Mouse (Mus musculus) neural tube, embryonic 12.5 days (tissue): ENCODE measurements at regions not wholly inside any gene's neighbourhood (a gene's known extent, or its start where the extent isn't known, plus 50 kb on each side); places are given as distances from the start of the nearest gene placed in this dataset.

Experiments used
- ATAC-seq: fragments of 200-750 bp; cut with Nextera tagmentation; 2 replicates; pipeline ENCODE4 v1.8.0; 2017; ENCODE audit warnings: low read depth, mild to moderate bottlenecking, moderate TSS enrichment, moderate library complexity; ENCODE audit not compliant: low FRiP score
- H3K27ac ChIP-seq: fragments of 300-500 bp; sonication (generic); 2 replicates; pipeline ENCODE4 v1.5.1; 2016
- H3K27me3 ChIP-seq: fragments of 300-500 bp; sonication (generic); replicated peaks from 2 replicates; pipeline ENCODE4 v1.6.1; 2016; ENCODE audit warnings: mild to moderate bottlenecking
- H3K36me3 ChIP-seq: fragments of 300-500 bp; sonication (generic); 2 replicates; pipeline ENCODE4 v1.6.1; 2016; ENCODE audit warnings: mild to moderate bottlenecking
- H3K4me1 ChIP-seq: fragments of 300-500 bp; sonication (generic); 2 replicates; pipeline ENCODE4 v1.6.1; 2016
- H3K4me2 ChIP-seq: fragments of 300-500 bp; sonication (generic); replicated peaks from 2 replicates; pipeline ENCODE4 v1.6.1; 2016; ENCODE audit warnings: mild to moderate bottlenecking
- H3K4me3 ChIP-seq: fragments of 300-500 bp; sonication (generic); 2 replicates; pipeline ENCODE4 v1.5.1; 2016
- H3K9ac ChIP-seq: fragments of 300-500 bp; sonication (generic); 2 replicates; pipeline ENCODE4 v1.6.1; 2016; ENCODE audit warnings: mild to moderate bottlenecking
- H3K9me3 ChIP-seq: fragments of 300-500 bp; sonication (generic); 2 replicates; pipeline ENCODE4 v1.6.1; 2016; ENCODE audit warnings: mild to moderate bottlenecking
- WGBS: fragments of 180-500 bp; shearing (Covaris S2); methylation state at CpG from one replicate; pipeline ENCODE4 v1.1.7; 2016; 5-methylcytosine and 5-hydroxymethylcytosine counted together

GRCm38 (mm10) chr1:91611281-91611680 lies 70.9 kb downstream of the Asb1 start:
- no peaks in the 10 kb centered on the region for H3K9me3 ChIP-seq
- H3K4me2 ChIP-seq = no peak overlapping the region
- H3K27ac ChIP-seq = no peak overlapping the region
- no peaks in the 10 kb centered on the region for H3K27me3 ChIP-seq
- ATAC-seq = no peak
- H3K4me1 ChIP-seq = peaks cover 4% of the 10 kb centered on the region; the same call in 1 of the 2 replicates
- no peak overlapping the region for H3K9ac ChIP-seq
- 65% methylated on average over 13 of the region's 13 CpGs for WGBS
- H3K36me3 ChIP-seq = no peaks in the 10 kb centered on the region
- no peak overlapping the region for H3K4me3 ChIP-seq

GRCm38 (mm10) chr1:91611694-91612093 lies 71.3 kb downstream of the Asb1 start:
- WGBS = 46% methylated on average over 16 of the region's 16 CpGs
- Histone ChIP-seq H3K4me1 (peaks cover 4% of the 10 kb centered on the region; the same call in 1 of the 2 replicates), H3K27me3 (no peaks in the 10 kb centered on the region), H3K27ac (no peak overlapping the region), H3K4me2 (no peak overlapping the region), H3K4me3 (no peak overlapping the region), H3K9ac (no peak overlapping the region), H3K9me3 (no peaks in the 10 kb centered on the region), H3K36me3 (no peaks in the 10 kb centered on the region)
- ATAC-seq = no peak

- H3K9me3 ChIP-seq = no peaks in the 10 kb centered on the region
- H3K4me1 ChIP-seq = peaks cover 4% of the 10 kb centered on the region; the same call in 1 of the 2 replicates
- no peak overlapping the region for H3K4me2 ChIP-seq
- H3K4me3 ChIP-seq = no peak overlapping the region
- H3K27ac ChIP-seq = no peak overlapping the region
- no peak for ATAC-seq
- WGBS = 78% methylated on average over 3 of the region's 3 CpGs
- no peaks in the 10 kb centered on the region for H3K36me3 ChIP-seq
- no peak overlapping the region for H3K9ac ChIP-seq
- H3K27me3 ChIP-seq = no peaks in the 10 kb centered on the region
Measured at GRCm38 (mm10) chr1:91612912-91613311, 72.6 kb downstream of the Asb1 start.

GRCm38 (mm10) chr1:91615396-91615795 lies 75.1 kb downstream of the Asb1 start:
- H3K9me3 ChIP-seq = no peaks in the 10 kb centered on the region
- H3K4me1 ChIP-seq = peaks cover 4% of the 10 kb centered on the region; the same call in 1 of the 2 replicates
- ATAC-seq = no peak
- H3K27me3 ChIP-seq = no peaks in the 10 kb centered on the region
- no peak overlapping the region for H3K4me3 ChIP-seq
- no peak overlapping the region for H3K9ac ChIP-seq
- H3K4me2 ChIP-seq = no peak overlapping the region
- H3K36me3 ChIP-seq = no peaks in the 10 kb centered on the region
- H3K27ac ChIP-seq = no peak overlapping the region
- 71% methylated on average over 5 of the region's 5 CpGs for WGBS

- Histone ChIP-seq H3K4me1 (peaks cover 4% of the 10 kb centered on the region; the same call in 1 of the 2 replicates), H3K9ac (no peak overlapping the region), H3K36me3 (no peaks in the 10 kb centered on the region), H3K27ac (no peak overlapping the region), H3K9me3 (no peaks in the 10 kb centered on the region), H3K4me3 (no peak overlapping the region), H3K27me3 (no peaks in the 10 kb centered on the region), H3K4me2 (no peak overlapping the region)
- no peak for ATAC-seq
- WGBS = 76% methylated on average over 14 of the region's 14 CpGs
Measured at GRCm38 (mm10) chr1:91618527-91619135, 78.3 kb downstream of the Asb1 start.

GRCm38 (mm10) chr1:91621141-91621540 lies 80.8 kb downstream of the Asb1 start:
- Histone ChIP-seq H3K4me1 (0 out of 2 replicates have a peak, but pooled peaks cover 1% of the 10 kb centered on the region), H3K9me3 (no peaks in the 10 kb centered on the region), H3K4me2 (no peak overlapping the region), H3K27me3 (no peaks in the 10 kb centered on the region), H3K9ac (no peak overlapping the region), H3K36me3 (no peaks in the 10 kb centered on the region), H3K27ac (no peak overlapping the region), H3K4me3 (no peak overlapping the region)
- WGBS = 80% methylated on average over 5 of the region's 5 CpGs
- ATAC-seq = no peak

GRCm38 (mm10) chr1:91622874-91623273 lies 82.5 kb downstream of the Asb1 start:
- no peak overlapping the region for H3K9ac ChIP-seq
- H3K9me3 ChIP-seq = no peaks in the 10 kb centered on the region
- H3K4me2 ChIP-seq = no peak overlapping the region
- H3K36me3 ChIP-seq = no peaks in the 10 kb centered on the region
- H3K4me3 ChIP-seq = no peak overlapping the region
- H3K27ac ChIP-seq = no peak overlapping the region
- no peaks in the 10 kb centered on the region for H3K27me3 ChIP-seq
- WGBS = 82% methylated on average over 5 of the region's 5 CpGs
- no peak for ATAC-seq
- H3K4me1 ChIP-seq = no peaks in the 10 kb centered on the region

- no peaks in the 10 kb centered on the region for H3K27me3 ChIP-seq
- no peak overlapping the region for H3K4me3 ChIP-seq
- H3K9ac ChIP-seq = no peak overlapping the region
- 73% methylated on average over 8 of the region's 8 CpGs for WGBS
- ATAC-seq = no peak
- H3K27ac ChIP-seq = no peak overlapping the region
- no peaks in the 10 kb centered on the region for H3K9me3 ChIP-seq
- H3K4me2 ChIP-seq = no peak overlapping the region
- no peaks in the 10 kb centered on the region for H3K4me1 ChIP-seq
- no peaks in the 10 kb centered on the region for H3K36me3 ChIP-seq
Measured at GRCm38 (mm10) chr1:91624028-91624427, 83.7 kb downstream of the Asb1 start.

- H3K4me1 ChIP-seq = no peaks in the 10 kb centered on the region
- ATAC-seq = no peak
- no peak overlapping the region for H3K27ac ChIP-seq
- H3K4me2 ChIP-seq = no peak overlapping the region
- no peaks in the 10 kb centered on the region for H3K9me3 ChIP-seq
- no peaks in the 10 kb centered on the region for H3K36me3 ChIP-seq
- H3K9ac ChIP-seq = no peak overlapping the region
- H3K27me3 ChIP-seq = no peaks in the 10 kb centered on the region
- H3K4me3 ChIP-seq = no peak overlapping the region
- WGBS = 80% methylated on average over 11 of the region's 11 CpGs
Measured at GRCm38 (mm10) chr1:91624531-91625300, 84.4 kb downstream of the Asb1 start.

- Histone ChIP-seq H3K36me3 (no peaks in the 10 kb centered on the region), H3K9ac (no peak overlapping the region), H3K4me2 (no peak overlapping the region), H3K27ac (no peak overlapping the region), H3K4me3 (no peak overlapping the region), H3K4me1 (no peaks in the 10 kb centered on the region), H3K9me3 (no peaks in the 10 kb centered on the region), H3K27me3 (no peaks in the 10 kb centered on the region)
- no peak for ATAC-seq
- 68% methylated on average over 11 of the region's 11 CpGs for WGBS
Measured at GRCm38 (mm10) chr1:91626090-91626489, 85.7 kb downstream of the Asb1 start.

GRCm38 (mm10) chr1:91630206-91630605 lies 89.9 kb downstream of the Asb1 start:
- Histone ChIP-seq H3K27ac (no peak overlapping the region), H3K4me1 (no peaks in the 10 kb centered on the region), H3K27me3 (no peaks in the 10 kb centered on the region), H3K36me3 (no peaks in the 10 kb centered on the region), H3K9ac (no peak overlapping the region), H3K4me2 (no peak overlapping the region), H3K9me3 (no peaks in the 10 kb centered on the region), H3K4me3 (no peak overlapping the region)
- WGBS = 61% methylated on average over 12 of the region's 12 CpGs
- no peak for ATAC-seq

GRCm38 (mm10) chr1:91630871-91631410 lies 90.6 kb downstream of the Asb1 start:
- no peaks in the 10 kb centered on the region for H3K9me3 ChIP-seq
- no peaks in the 10 kb centered on the region for H3K27me3 ChIP-seq
- H3K4me3 ChIP-seq = no peak overlapping the region
- H3K4me1 ChIP-seq = no peaks in the 10 kb centered on the region
- H3K4me2 ChIP-seq = no peak overlapping the region
- no peak overlapping the region for H3K9ac ChIP-seq
- H3K27ac ChIP-seq = no peak overlapping the region
- no peaks in the 10 kb centered on the region for H3K36me3 ChIP-seq
- ATAC-seq = no peak
- 87% methylated on average over 6 of the region's 6 CpGs for WGBS
